Mouse (Mus musculus) thymus, adult 18-20 months (tissue): ENCODE measurements around the gene Wdr62.

Experiments
- DNase-seq, 2 experiments: peaks; one replicate each; pipeline ENCODE4 v3.0.0; 2022; ENCODE audit warnings: mixed read lengths in 2 of 2

Gene Wdr62

DNA sequence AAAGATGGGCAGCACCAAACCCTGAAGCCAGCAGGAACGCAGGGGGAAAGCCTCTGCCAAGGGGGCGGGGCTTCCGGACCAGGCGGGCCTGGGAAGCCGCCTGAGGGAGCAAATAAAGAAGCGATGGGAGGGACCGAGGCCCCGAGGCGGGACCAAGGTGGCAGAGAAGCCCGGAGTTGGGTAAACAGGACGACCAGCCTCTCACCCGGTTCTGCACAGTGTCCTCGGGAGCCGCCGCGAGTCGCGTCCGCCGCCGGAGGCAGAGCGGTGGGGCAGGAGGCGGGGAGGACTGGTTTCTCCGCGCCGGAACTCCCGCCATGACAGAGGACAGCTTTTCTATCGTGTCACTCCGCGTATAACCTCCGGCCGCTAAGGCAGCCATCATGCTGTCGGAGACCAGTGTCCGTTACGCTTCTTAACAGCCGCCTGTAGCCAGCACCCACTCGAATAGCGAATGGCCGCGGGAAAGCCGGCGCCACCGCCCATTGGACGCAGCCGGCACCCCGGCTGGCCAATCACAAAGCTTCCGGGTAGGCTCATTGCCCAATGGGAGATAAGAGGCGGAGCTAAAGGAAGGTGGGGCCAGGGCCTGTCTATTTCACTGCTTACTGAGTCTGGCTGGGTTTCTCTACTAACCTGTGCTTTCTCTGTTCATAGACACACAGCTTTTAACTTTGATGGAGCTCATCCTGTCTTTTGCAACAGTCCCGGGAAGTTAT lies at the start of gene Wdr62, which contains the start of gene Thap8:
TSS of gene Wdr62 (minus strand) at position 469 of the 719 bp plus-strand sequence.
TSS of gene Thap8 (plus strand) at position 144 of the 719 bp plus-strand sequence.
- DNase-seq: peak; percentile 81 to 82

GRCm38 (mm10) chr7:30328379-30328778 lies 48.2 kb upstream of the Wdr62 start:
- no peak for DNase-seq

DNA sequence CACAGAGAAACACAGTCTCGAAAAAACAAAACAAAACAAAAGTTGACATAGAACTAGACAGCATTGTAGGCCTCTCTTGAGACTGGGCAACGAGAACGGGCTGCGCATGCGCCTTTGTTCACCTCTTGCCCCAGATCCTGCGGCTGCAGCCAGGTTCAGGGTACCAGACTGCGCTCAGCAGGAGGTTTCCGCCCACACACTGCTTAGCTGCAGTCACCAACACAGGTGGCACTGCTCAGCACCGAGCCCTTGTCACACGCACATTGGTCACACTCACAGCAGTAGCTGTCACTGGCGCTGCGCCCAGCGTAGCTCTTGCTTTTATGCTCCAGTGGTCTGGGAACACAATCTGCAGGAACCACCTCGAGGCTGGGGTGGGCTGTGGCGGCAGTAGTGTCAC lies 46.9 kb upstream of the Wdr62 start:
- DNase-seq: no peak

- no peak for DNase-seq
Measured at GRCm38 (mm10) chr7:30326427-30326826, 46.2 kb upstream of the Wdr62 start.

DNA sequence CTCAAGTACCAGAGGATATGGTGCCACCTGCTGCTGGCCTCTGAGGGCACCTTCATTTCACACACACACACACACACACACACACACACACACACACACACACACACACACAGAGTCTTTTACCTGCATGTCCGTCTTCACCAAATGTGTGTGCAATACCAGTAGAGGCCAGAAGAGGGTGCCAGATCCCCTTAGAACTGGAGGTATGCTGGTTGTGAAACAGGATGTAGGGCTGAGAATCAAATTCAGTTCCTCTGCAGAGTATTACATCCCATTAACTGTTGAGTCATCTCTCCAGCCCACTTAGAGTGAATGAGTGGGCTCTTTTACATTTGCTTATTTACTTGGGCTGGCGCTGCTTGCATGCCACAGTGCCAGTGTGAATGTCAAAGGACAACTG lies 45.1 kb upstream of the Wdr62 start:
- no peak for DNase-seq

GRCm38 (mm10) chr7:30324300-30324944 lies 44.2 kb upstream of the Wdr62 start:
- no peak for DNase-seq

- DNase-seq: no peak
Measured at GRCm38 (mm10) chr7:30323795-30324194, 43.6 kb upstream of the Wdr62 start, which contains the start of gene Sdhaf1. Gene Sdhaf1, minus strand, starts transcription at chr7:30323895.

- no peak for DNase-seq
Measured at GRCm38 (mm10) chr7:30322865-30323264, 42.6 kb upstream of the Wdr62 start.

- peak; percentile 95 to 96 for DNase-seq
Measured at GRCm38 (mm10) chr7:30322285-30322667, 42.1 kb upstream of the Wdr62 start.

DNA sequence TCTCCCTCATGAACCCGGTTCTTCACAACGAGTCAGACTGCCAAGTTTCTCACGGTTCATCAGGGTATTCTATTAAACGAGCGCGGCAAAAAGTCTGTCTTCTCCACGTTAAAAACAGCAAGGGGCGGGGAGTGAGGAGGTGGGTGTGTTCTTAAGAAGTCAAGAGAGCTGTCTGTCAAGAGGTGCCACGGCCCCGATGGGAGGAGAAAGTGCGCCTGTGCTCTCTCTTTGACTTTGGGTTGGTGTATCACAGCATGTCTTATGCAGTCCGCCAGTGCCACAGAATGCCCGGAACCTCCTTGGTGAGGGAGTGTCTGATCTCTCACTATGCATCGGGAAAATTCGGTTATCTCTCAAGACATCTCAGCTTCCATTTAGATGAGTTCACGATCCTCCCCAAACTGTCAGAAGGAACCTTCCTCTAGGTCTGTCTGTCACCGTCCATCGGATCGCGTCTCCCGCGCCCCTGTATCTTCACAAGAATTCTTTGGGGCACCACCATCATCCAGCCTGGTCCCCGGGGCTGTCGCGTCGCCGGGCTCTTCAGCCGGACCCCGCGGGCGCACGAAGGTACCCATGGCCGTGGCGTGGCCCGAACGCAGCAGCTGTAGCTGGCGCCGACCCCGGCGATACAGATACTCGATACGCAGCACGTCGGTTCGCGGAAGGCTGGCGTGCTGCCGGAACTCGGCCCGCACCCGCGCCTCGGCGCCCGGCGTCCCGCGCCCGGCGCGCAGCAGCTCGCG lies 41.5 kb upstream of the Wdr62 start, which contains the start of gene E130208F15Rik:
TSS of gene E130208F15Rik (plus strand) at position 202 of the 746 bp plus-strand sequence.
- peak; percentile 62 to 74 for DNase-seq

GRCm38 (mm10) chr7:30320946-30321345 lies 40.7 kb upstream of the Wdr62 start:
- no peak for DNase-seq

GRCm38 (mm10) chr7:30318142-30318541 lies 37.9 kb upstream of the Wdr62 start:
- no peak for DNase-seq

DNA sequence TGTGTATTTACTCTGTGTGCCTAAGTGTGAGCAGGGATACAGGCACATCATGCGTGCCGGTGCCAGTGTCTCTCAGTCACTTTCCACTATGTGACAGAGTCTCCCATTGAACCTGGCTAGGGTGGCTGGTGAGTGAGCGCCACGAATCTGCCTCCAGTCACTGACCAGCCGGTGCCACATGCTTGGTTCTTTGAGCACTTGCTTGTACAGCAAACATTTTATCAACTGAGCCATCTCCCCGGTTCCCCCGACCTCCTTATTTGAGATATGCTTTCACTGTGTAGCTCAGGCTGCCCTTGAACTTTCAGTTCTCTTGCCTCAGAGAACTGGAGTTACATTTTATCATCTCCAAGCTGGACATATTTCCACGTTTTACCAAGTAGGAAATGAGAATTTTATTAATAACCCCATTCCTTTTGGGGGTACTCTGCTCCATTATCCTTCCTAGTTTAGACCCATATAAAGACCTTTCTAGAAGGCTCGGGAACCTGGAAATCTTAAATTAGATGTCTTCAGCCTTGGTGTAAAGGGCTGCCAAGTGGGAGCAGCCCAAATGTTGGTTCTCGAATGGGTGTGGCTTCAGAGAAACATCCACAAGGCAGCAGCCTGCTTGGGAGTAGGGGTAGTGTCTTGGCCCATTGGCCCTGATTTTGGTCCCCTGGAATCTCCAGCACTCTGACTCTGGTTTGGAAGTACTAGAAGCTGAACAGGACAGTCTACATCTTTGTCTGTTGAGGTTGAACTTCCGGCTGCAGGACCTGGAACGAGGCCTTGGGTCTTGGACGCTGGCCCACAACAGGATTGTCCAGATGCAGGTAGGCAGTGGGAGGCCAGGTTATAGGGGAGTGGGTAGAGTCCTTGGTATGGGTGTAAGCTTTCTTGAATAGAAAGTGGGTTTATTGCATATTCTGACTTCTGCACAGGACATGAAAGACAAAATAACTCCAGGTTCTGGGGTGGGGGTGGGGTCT lies 35.6 kb upstream of the Wdr62 start:
- DNase-seq: no peak

DNA sequence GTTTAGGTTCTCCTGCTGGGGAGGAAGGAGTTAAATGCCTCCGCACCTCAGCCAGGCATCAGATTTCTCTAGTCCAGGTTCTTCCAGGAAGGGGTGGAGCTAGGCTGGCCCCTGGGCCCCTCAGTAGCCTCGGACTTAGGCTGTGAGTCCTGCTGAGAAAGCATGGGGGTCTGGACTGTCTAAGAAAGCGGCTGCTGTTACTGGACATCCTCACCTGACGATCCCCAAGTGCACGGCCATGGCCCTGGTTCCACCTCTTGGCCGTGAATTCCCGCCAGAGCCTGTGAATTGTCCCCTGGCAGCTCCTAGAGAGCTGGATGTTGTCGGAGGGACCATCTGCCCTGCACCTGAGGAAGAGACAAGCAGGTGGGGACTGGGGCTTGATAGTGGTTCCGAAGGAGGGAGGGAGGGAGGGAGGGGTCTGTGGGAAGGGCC lies 34.5 kb upstream of the Wdr62 start, which contains the start of gene Syne4:
TSS of gene Syne4 (plus strand) at position 87 of the 435 bp plus-strand sequence.
- no peak for DNase-seq

DNA sequence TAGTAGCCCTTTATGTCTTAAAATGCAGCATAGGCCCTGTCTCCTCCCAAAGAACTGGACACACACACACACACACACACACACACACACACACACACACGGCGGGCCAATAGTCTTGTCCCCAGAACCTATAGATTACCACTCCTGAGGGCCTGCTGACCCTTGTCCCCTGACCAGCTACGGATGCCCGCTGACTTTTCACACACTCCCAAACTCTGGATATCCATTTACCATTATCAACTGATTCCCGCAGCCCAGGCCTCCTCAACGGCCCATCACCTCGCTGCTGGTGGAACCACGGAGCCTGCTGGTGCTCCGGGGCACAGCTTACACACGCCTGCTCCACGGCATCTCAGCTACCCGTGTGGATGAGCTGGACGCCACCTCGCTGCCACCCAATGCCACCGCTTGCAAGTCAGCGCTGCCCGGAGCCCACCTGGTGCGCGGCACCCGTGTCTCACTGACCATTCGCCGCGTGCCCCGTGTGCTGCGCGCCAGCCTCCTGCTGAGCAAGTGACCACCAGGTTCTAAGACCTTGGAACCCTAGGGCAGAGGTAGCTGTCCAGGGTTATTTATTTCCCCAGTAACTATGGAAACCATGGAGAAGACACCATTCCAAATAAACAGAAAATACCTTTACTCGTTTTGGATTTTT lies 33.6 kb upstream of the Wdr62 start:
- DNase-seq: no peak

DNA sequence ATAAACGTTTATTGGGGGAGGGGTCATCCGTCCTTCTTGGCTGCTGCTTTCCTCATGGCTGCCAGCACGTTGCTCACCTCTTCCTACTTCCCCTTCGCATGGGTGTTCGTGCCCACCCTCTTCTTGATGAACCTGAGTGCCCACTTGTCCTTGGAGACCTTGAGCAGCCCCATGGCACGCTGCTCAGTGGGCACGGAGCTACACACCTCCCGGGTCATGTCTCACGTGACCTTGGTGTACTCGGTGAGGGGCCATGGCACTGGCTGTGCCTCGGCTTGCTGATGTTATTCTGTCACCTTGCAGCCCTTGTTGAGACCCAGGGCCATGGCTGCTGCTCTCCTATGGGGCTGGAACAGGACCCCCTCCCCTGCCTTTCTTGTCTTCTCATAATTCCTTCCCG lies 29.9 kb upstream of the Wdr62 start:
- DNase-seq: no peak

GRCm38 (mm10) chr7:30309395-30310129 lies 29.3 kb upstream of the Wdr62 start:
- no peak for DNase-seq

DNA sequence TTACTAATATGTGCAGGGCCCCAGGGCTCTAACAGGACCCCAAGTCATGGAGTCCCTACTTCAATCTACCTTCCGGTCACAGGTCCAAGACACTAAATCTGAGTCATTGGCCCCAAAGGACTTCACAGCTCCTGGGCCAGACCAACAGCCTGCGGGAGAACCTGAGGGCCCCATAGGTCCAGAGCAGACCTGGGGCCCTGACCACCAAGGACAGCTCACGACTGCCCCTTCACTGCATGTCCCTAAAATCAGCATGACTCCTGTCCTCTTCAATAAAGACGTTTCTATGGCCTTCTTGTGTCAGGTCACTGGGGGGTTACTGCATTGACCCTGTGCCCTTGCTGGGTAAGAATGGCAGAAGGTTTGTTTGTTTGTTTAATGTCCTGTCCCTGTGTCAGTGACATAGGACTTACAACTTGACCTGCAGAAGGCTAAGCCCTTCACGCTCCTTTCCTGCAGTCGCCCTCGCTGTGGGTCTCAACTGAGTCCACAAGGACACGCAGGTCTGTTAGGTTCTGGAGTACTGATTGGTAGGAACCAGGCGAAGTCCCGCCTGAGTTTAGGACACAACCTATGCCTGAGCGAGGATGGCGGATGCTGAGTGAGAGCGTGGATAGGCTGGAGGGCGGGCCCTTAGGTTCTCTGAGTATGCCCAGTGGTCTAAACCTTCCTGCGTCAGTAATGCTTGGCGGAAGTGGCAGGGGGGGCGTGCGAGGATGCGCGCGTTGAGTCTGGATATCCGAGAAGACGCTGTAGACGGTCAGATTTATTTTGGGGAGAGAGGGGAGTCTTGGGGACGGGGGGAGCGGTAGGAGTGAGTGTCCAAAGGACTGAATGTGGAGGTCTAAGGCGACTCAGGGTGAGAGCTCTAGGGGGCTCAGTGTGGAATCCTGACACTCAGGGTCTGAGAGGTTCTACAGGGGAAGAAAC lies 28.1 kb upstream of the Wdr62 start, which contains the start of gene Alkbh6:
TSS of gene Alkbh6 (plus strand) at position 642 of the 930 bp plus-strand sequence.
- DNase-seq: peak; percentile 93 to 94

GRCm38 (mm10) chr7:30306083-30306779 lies 26.0 kb upstream of the Wdr62 start:
- no peak for DNase-seq
